Mouse (Mus musculus) ES-E14 (cell line): ENCODE measurements at regions not wholly inside any gene's neighbourhood (a gene's known extent, or its start where the extent isn't known, plus 50 kb on each side); places are given as distances from the start of the nearest gene placed in this dataset.

Source experiments
- CHD2 ChIP-seq: IDR thresholded peaks from 2 replicates; pipeline ENCODE4 v1.6.1; 2014; ENCODE audit warnings: mild to moderate bottlenecking, low read depth, low read length, inconsistent platforms
- HCFC1 ChIP-seq: IDR thresholded peaks from 2 replicates; pipeline ENCODE4 v1.6.1; 2012; ENCODE audit warnings: low read length, inconsistent platforms, borderline replicate concordance; ENCODE audit not compliant: insufficient read depth
- MAFK ChIP-seq: IDR thresholded peaks from 2 replicates; pipeline ENCODE4 v1.6.1; 2014; ENCODE audit warnings: mild to moderate bottlenecking, low read depth, low read length, inconsistent platforms; ENCODE audit not compliant: insufficient read depth
- ZC3H11A ChIP-seq: IDR thresholded peaks from 2 replicates; pipeline ENCODE4 v1.6.1; 2012; ENCODE audit warnings: low read depth, mild to moderate bottlenecking, inconsistent platforms, low read length, borderline replicate concordance
- ZNF384 ChIP-seq: IDR thresholded peaks from 2 replicates; pipeline ENCODE4 v1.6.1; 2012; ENCODE audit warnings: low read depth, low read length, inconsistent platforms

GRCm38 (mm10) chr19:60397666-60398065 lies 70.4 kb downstream of the Prlhr start:
- TF ChIP-seq ZNF384 (no peak), MAFK (no peak), HCFC1 (no peak), ZC3H11A (no peak), CHD2 (no peak)
